8 mouse cellular contexts compared by ENCODE assay signal in the genomic region with DNA sequence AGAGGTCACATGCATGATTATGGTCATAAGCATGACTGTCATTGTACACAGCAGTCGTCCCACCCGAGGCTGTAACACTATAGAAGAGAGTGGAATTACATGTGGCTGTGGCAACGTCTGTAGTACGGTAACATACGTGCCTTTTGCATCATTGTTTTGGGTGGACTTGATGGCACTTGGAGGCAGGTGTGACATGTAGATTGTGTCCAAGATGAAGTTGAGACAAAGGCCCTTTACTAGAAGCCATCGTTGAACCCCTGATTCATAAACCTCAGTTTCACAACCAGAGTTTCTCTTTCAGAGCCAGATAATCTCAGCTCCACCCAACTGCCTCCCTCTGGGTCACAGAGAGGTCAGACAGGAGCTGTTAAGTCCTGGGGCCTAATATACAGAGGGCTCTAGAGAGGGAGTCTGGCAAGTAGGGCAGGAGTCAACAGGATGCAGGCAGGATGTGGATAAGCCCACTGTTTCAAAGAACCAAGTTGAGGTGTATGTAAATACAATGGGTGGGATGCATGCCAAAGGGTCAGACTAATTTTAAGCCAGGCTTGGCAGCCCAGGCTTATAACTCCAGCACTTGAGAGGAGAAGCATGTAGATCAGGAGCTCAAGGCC. TPM values are rescaled to one million over a fixed set of nuclear protein-coding genes. Genes with fewer than 3 reads are reported as not detected.
DNase-seq lines count a peak whose midpoint lies in the region; ATAC-seq lines count a peak whose summit lies in the region.
"Had no signal": no experiment of that assay in that cellular context is flagged by ENCODE, and none has a peak within 500 bp of the region (broad histone marks: within the 10 kb centered on the region; RNA-seq: fewer than 3 reads in every experiment).

No protein-coding gene starts in this region.

- DNase-seq in gonadal fat pad, adult 2 months (ENCODE audit: low read depth), result peak; percentile 97
- peak; percentile 71 to 87 for DNase-seq in kidney, adult 8-10 months
- no peak for DNase-seq in forebrain, embryonic 11.5 days (ENCODE audit: low spot score)
- no peak for DNase-seq in cerebellum, adult 8-10 months
- DNase-seq in thymus, postnatal 10 days (ENCODE audit: low spot score in 2 of 2), result no peak

- no peaks in the 10 kb centered on the region for H3K9me3 ChIP-seq in forebrain, embryonic 11.5 days (ENCODE audit: control insufficient read depth, low read length)
- H3K9me3 ChIP-seq: neural tube, embryonic 13.5 days had no signal

- H3K4me2 ChIP-seq in forebrain, embryonic 11.5 days (ENCODE audit: low read depth, low read length, severe bottlenecking), result no peak overlapping the region

- H3K4me1 ChIP-seq in forebrain, embryonic 11.5 days (replicated peaks; ENCODE audit: control insufficient read depth, insufficient read depth, low read length), result peaks cover 8% of the 10 kb centered on the region

- H3K9ac ChIP-seq in forebrain, embryonic 11.5 days (ENCODE audit: low read length), result no peak overlapping the region
- H3K9ac ChIP-seq: neural tube, embryonic 13.5 days had no signal

- WGBS in macrophage (ENCODE audit: missing documents), result 43% methylated on average over 6 of the region's 6 CpGs
- WGBS in forebrain, embryonic 11.5 days, result 81% methylated on average over 6 of the region's 6 CpGs

- H3K27me3 ChIP-seq in forebrain, embryonic 11.5 days (ENCODE audit: control insufficient read depth, insufficient read depth, low read length), result peaks cover 18% of the 10 kb centered on the region

- H3K79me2 ChIP-seq in macrophage (ENCODE audit: inconsistent target), result peaks cover 100% of the 10 kb centered on the region

- peak; percentile 45 for ATAC-seq in activated CD4-positive, CD25-positive, alpha-beta regulatory T cell, adult 4 months
- ATAC-seq in forebrain, embryonic 11.5 days (replicated peaks; ENCODE audit: low FRiP score), result no peak

- H3K36me3 ChIP-seq in macrophage (ENCODE audit: inconsistent target), result peaks cover 20% of the 10 kb centered on the region; the same call in 1 of the 2 replicates
- no peaks in the 10 kb centered on the region for H3K36me3 ChIP-seq in forebrain, embryonic 11.5 days (ENCODE audit: control insufficient read depth, insufficient read depth, low read length)

- peak overlapping the region; percentile 41; the same call in 1 of the 2 replicates for H3K4me3 ChIP-seq in macrophage (ENCODE audit: inconsistent target)
- H3K4me3 ChIP-seq in forebrain, embryonic 11.5 days (ENCODE audit: low read depth, low read length), result no peak overlapping the region
- H3K4me3 ChIP-seq: neural tube, embryonic 13.5 days had no signal

- peak overlapping the region; percentile 98 for H3K27ac ChIP-seq in macrophage
- H3K27ac ChIP-seq in forebrain, embryonic 11.5 days (ENCODE audit: low read depth, low read length), result no peak overlapping the region
- H3K27ac ChIP-seq: neural tube, embryonic 13.5 days had no signal

RNA-seq across cellular contexts. Expression of a gene that starts 5.5 kb away (rescaled TPM):
- polyA plus RNA-seq in activated CD4-positive, CD25-positive, alpha-beta regulatory T cell, adult 4 months (2017; shearing (Covaris generic)), result 10 to 100 TPM; 46.8 to 47.3 TPM
- polyA plus RNA-seq in gonadal fat pad, adult 2 months (2012; rRNA removed), result 160 and 212 TPM in 2 replicates
- 100 to 1,000 TPM in 24 of 26 experiments, 10 to 100 TPM in 2; 86.8 to 665 (median 236) TPM for total RNA-seq in macrophage (2018; cell fraction: chromatin; rRNA removed)
- 1,000 to 10,000 TPM in 6 of 26 experiments, 100 to 1,000 TPM in 20; 397 to 1,306 (median 691) TPM for total RNA-seq in macrophage (2018; cell fraction: cytosol; rRNA removed)
- 1,000 to 10,000 TPM in 3 of 26 experiments, 100 to 1,000 TPM in 23; 221 to 1,223 (median 655) TPM for total RNA-seq in macrophage (2018; cell fraction: nucleus; rRNA removed)
- polyA plus RNA-seq in macrophage (2018), result 386 to 676 TPM (median 674 TPM) in 3 replicates
- 5.8 and 8.1 TPM in 2 replicates for polyA plus RNA-seq in forebrain, embryonic 11.5 days (2014; fragmentation: Nextera tagmentation; extraction: Ambion mirVana)

Comparison
In these comparisons a context has a peak if more than half of its experiments do, and no peak if none do; other contexts are left out.
1. DNase-seq: peak in gonadal fat pad, adult 2 months (single experiment) and kidney, adult 8-10 months (2 of 2); none in forebrain, embryonic 11.5 days (single experiment), cerebellum, adult 8-10 months (single experiment) and thymus, postnatal 10 days (0 of 2).